In the genomic region with DNA sequence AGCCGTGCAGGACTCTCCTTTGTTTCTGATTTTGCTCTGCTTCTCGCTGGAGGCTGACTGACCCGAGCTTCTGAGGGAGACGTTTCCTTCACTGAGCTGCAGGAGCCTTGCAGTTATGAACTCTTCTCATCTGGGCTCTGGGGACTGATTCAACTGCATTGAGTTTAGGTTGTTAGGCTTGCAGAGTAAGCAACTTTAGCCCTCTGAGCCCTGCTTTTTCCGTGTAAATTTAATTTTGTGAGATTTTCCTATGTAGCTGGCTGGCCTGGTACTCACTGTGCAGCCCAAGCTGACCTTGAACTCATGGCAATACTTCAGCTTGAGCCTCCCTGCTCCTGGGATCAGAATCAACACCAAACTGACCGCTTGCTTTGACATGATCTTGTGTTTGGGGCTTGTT, we compare ENCODE assay signal across 23 mouse cellular contexts.
"Had no signal": no experiment of that assay in that cellular context is flagged by ENCODE, and none has a peak within 500 bp of the region (broad histone marks: within the 10 kb centered on the region; RNA-seq: fewer than 3 reads in every experiment).

No protein-coding gene starts in this region.

- H3K9ac ChIP-seq: kidney, embryonic 15.5 days; limb, embryonic 13.5 days; liver, embryonic 12.5 days; liver, embryonic 15.5 days; lung, embryonic 15.5 days; midbrain, embryonic 12.5 days; midbrain, embryonic 15.5 days; stomach, embryonic 15.5 days had no signal

- DNase-seq: kidney, adult 11 months; kidney, adult 8-10 months; kidney, postnatal 10 days; kidney, postnatal 36 days; layer of hippocampus, postnatal 36 days; liver; lung, adult 18-20 months; lung, postnatal 10 days; lung, postnatal 36 days; retina, postnatal 1 day; right cerebral cortex, postnatal 25 days; spleen, adult 18-20 months; thymus, postnatal 25 days had no signal

- H3K4me1 ChIP-seq: lung, embryonic 15.5 days; stomach, embryonic 15.5 days had no signal

- H3K9me3 ChIP-seq: kidney, embryonic 15.5 days; limb, embryonic 13.5 days; liver, embryonic 12.5 days; liver, embryonic 15.5 days; lung, embryonic 15.5 days; megakaryocyte, embryonic 14.5 days; midbrain, embryonic 12.5 days; midbrain, embryonic 15.5 days; stomach, embryonic 15.5 days had no signal

- H3K27ac ChIP-seq: kidney, embryonic 15.5 days; left cerebral cortex, adult 2 months; limb, embryonic 13.5 days; liver, embryonic 12.5 days; liver, embryonic 15.5 days; lung, embryonic 15.5 days; midbrain, embryonic 12.5 days; midbrain, embryonic 15.5 days; stomach, embryonic 15.5 days had no signal

- H3K27me3 ChIP-seq: lung, embryonic 15.5 days; midbrain, embryonic 12.5 days; midbrain, embryonic 15.5 days; stomach, embryonic 15.5 days had no signal

- H3K4me3 ChIP-seq: kidney, embryonic 15.5 days; left cerebral cortex, adult 2 months; limb, embryonic 13.5 days; liver, embryonic 12.5 days; liver, embryonic 15.5 days; lung, embryonic 15.5 days; megakaryocyte, embryonic 14.5 days; midbrain, embryonic 12.5 days; midbrain, embryonic 15.5 days; stomach, embryonic 15.5 days had no signal

- ATAC-seq: liver, embryonic 12.5 days; midbrain, embryonic 15.5 days had no signal

- H3K36me3 ChIP-seq: kidney, embryonic 15.5 days; limb, embryonic 13.5 days; liver, embryonic 12.5 days; liver, embryonic 15.5 days; lung, embryonic 15.5 days; midbrain, embryonic 12.5 days; midbrain, embryonic 15.5 days; stomach, embryonic 15.5 days had no signal

- H3K4me2 ChIP-seq: kidney, embryonic 15.5 days; limb, embryonic 13.5 days; liver, embryonic 12.5 days; liver, embryonic 15.5 days; lung, embryonic 15.5 days; midbrain, embryonic 12.5 days; midbrain, embryonic 15.5 days; stomach, embryonic 15.5 days had no signal
